Mouse (Mus musculus) Patski (cell line): ENCODE measurements around the gene Rnf145. TPM values are rescaled to one million over a fixed set of nuclear protein-coding genes. Genes with fewer than 3 reads are reported as not detected.

ENCODE experiments used
- ATAC-seq: fragments of 100-300 bp; one replicate; pipeline ENCODE4 v1.8.0; 2021
- CTCF ChIA-PET: fragments of 350-600 bp; sonication (Branson Sonifier 250); formaldehyde crosslinking; loops from one replicate; lab custom pipeline; 2022; ENCODE audit warnings: inconsistent platforms; lab: Charles Lee
- POLR2A ChIA-PET: fragments of 350-600 bp; sonication (Branson Sonifier 250); formaldehyde crosslinking; loops from one replicate; lab custom pipeline; 2022; ENCODE audit warnings: antibody characterized with exemption, inconsistent platforms; lab: Charles Lee
- DNase-seq: peaks from one replicate; pipeline ENCODE4 v3.0.0-alpha.2; 2011; ENCODE audit warnings: low read depth, low spot score
- H3K27me3 ChIP-seq: fragments of 371-371 bp; one replicate; pipeline ENCODE4 v1.5.1; 2021
- CTCF ChIP-seq: fragments of 100-300 bp; IDR thresholded peaks from one replicate; pipeline ENCODE4 v1.5.1; 2021
- in situ Hi-C: fragments of 300-500 bp; cut with MboI; formaldehyde crosslinking; loops from 3 replicates; pipeline ENCODE4 v1.11.1; 2018; ENCODE audit warnings: low pct_unique_long_range_greater_than_20kb, mixed read lengths
- polyA plus RNA-seq: library from polyadenylated mRNA; unstranded; gene quantifications from one replicate; pipeline ENCODE4 v1.2.3, GENCODE M21; 2021

The Rnf145 gene
- polyA plus RNA-seq, 1 experiment from 2014 or later = 161 TPM

- peak; percentile 61 for DNase-seq
- ChIA-PET POLR2A (interaction anchor here (0.5 to 1.8 kb wide), 5 partner anchors 9 to 50 kb away, joined by 3 to 11 read pairs (median 4); partner anchors contain the start of gene Ublcp1), CTCF (interaction anchor here (0.7 to 2.4 kb wide), 2 partner anchors 14 to 17 kb away, joined by 4 to 10 read pairs; no protein-coding TSS in a partner anchor)
- in situ Hi-C loops = loop anchor here (5.0 kb wide), 1 partner anchor 48 kb away; the partner anchor contains the start of gene Ublcp1
- H3K27me3 ChIP-seq = no peaks in the 10 kb centered on the region
- no peak for TF ChIP-seq CTCF
- ATAC-seq = peak; percentile 89
Measured at GRCm38 (mm10) chr11:44519950-44520761, 1.4 kb downstream of the Rnf145 start.

GRCm38 (mm10) chr11:44522594-44522993, 3.8 kb downstream of the Rnf145 start:
- no peak for TF ChIP-seq CTCF
- no peak for DNase-seq
- in situ Hi-C loops = loop anchor here (5.0 kb wide), 1 partner anchor 50 kb away; the partner anchor contains the start of gene Ublcp1
- ATAC-seq = no peak
- ChIA-PET CTCF (interaction anchor here (1.3 kb wide), 1 partner anchor 29 kb away, joined by 3 read pairs; no protein-coding TSS in a partner anchor), POLR2A (interaction anchor here (1.2 kb wide), 1 partner anchor 52 kb away, joined by 6 read pairs; the partner anchor contains the start of gene Ublcp1)
- H3K27me3 ChIP-seq = no peaks in the 10 kb centered on the region

- CTCF ChIA-PET = no interaction called here
- in situ Hi-C loops = no loop called here
- POLR2A ChIA-PET = no interaction called here
- no peaks in the 10 kb centered on the region for H3K27me3 ChIP-seq
- DNase-seq (no peak), ATAC-seq (no peak)
- peak; percentile 60 for TF ChIP-seq CTCF
Measured at GRCm38 (mm10) chr11:44525765-44526164, 7.0 kb downstream of the Rnf145 start.

- DNase-seq (no peak), ATAC-seq (no peak)
- ChIA-PET CTCF (no interaction called here), POLR2A (no interaction called here)
- no peak for TF ChIP-seq CTCF
- in situ Hi-C loops = no loop called here
- no peaks in the 10 kb centered on the region for H3K27me3 ChIP-seq
Measured at GRCm38 (mm10) chr11:44526654-44527263, 8.0 kb downstream of the Rnf145 start.

- ATAC-seq (no peak), DNase-seq (no peak)
- in situ Hi-C loops = no loop called here
- H3K27me3 ChIP-seq = no peaks in the 10 kb centered on the region
- no peak for TF ChIP-seq CTCF
- ChIA-PET CTCF (no interaction called here), POLR2A (interaction anchor here (0.7 kb wide), 1 partner anchor 9 kb away, joined by 4 read pairs; no protein-coding TSS in a partner anchor)
Measured at GRCm38 (mm10) chr11:44528560-44529199, 9.9 kb downstream of the Rnf145 start.

- ChIA-PET CTCF (no interaction called here), POLR2A (interaction anchor here (0.5 to 0.7 kb wide), 2 partner anchors 9 to 990 kb away, joined by 4 read pairs; no protein-coding TSS in a partner anchor)
- DNase-seq (no peak), ATAC-seq (no peak)
- no peaks in the 10 kb centered on the region for H3K27me3 ChIP-seq
- TF ChIP-seq CTCF = no peak
- in situ Hi-C loops = no loop called here
Measured at GRCm38 (mm10) chr11:44529200-44529599, 10.4 kb downstream of the Rnf145 start.

- no peak for ATAC-seq
- no peak for DNase-seq
- no peaks in the 10 kb centered on the region for H3K27me3 ChIP-seq
- in situ Hi-C loops = no loop called here
- POLR2A ChIA-PET = interaction anchor here (0.5 to 1.1 kb wide), 3 partner anchors 15 to 1033 kb away, joined by 3 to 4 read pairs (median 4); no protein-coding TSS in a partner anchor
- CTCF ChIA-PET = no interaction called here
- TF ChIP-seq CTCF = no peak
Measured at GRCm38 (mm10) chr11:44529716-44530115, 11.0 kb downstream of the Rnf145 start.

GRCm38 (mm10) chr11:44530382-44530781, 11.6 kb downstream of the Rnf145 start:
- no peak for DNase-seq
- H3K27me3 ChIP-seq = no peaks in the 10 kb centered on the region
- CTCF ChIA-PET = interaction anchor here (1.1 to 1.7 kb wide), 2 partner anchors 9 to 16 kb away, joined by 3 to 4 read pairs; no protein-coding TSS in a partner anchor
- in situ Hi-C loops = no loop called here
- POLR2A ChIA-PET = interaction anchor here (0.7 to 1.1 kb wide), 3 partner anchors 9 to 1033 kb away, joined by 3 to 4 read pairs (median 3); no protein-coding TSS in a partner anchor
- no peak for TF ChIP-seq CTCF
- ATAC-seq = no peak

GRCm38 (mm10) chr11:44530867-44531266, 12.1 kb downstream of the Rnf145 start:
- DNase-seq (no peak), ATAC-seq (no peak)
- CTCF ChIA-PET = interaction anchor here (1.1 to 1.7 kb wide), 2 partner anchors 9 to 17 kb away, joined by 3 to 4 read pairs; no protein-coding TSS in a partner anchor
- no peaks in the 10 kb centered on the region for H3K27me3 ChIP-seq
- in situ Hi-C loops = no loop called here
- POLR2A ChIA-PET = interaction anchor here (0.8 kb wide), 1 partner anchor 9 kb away, joined by 3 read pairs; no protein-coding TSS in a partner anchor
- no peak for TF ChIP-seq CTCF

GRCm38 (mm10) chr11:44531617-44532016, 12.9 kb downstream of the Rnf145 start:
- TF ChIP-seq CTCF = no peak
- no peak for DNase-seq
- CTCF ChIA-PET = interaction anchor here (1.1 to 1.7 kb wide), 2 partner anchors 10 to 18 kb away, joined by 3 to 4 read pairs; no protein-coding TSS in a partner anchor
- in situ Hi-C loops = no loop called here
- POLR2A ChIA-PET = interaction anchor here (1.3 kb wide), 1 partner anchor 12 kb away, joined by 5 read pairs; the partner anchor contains the start of gene Rnf145
- no peaks in the 10 kb centered on the region for H3K27me3 ChIP-seq
- ATAC-seq = no peak
